Mouse (Mus musculus) liver, postnatal 0 days (tissue): ENCODE data around the gene Cox20.

Experiments used
- CTCF ChIP-seq: sonication (generic); IDR thresholded peaks from 2 replicates; pipeline ENCODE4 v1.5.1; 2016; ENCODE audit warnings: antibody characterized with exemption, low read depth
- EP300 ChIP-seq: IDR thresholded peaks from 2 replicates; pipeline ENCODE4 v1.6.1; 2016; ENCODE audit warnings: antibody characterized with exemption, low read depth, mild to moderate bottlenecking

DNA sequence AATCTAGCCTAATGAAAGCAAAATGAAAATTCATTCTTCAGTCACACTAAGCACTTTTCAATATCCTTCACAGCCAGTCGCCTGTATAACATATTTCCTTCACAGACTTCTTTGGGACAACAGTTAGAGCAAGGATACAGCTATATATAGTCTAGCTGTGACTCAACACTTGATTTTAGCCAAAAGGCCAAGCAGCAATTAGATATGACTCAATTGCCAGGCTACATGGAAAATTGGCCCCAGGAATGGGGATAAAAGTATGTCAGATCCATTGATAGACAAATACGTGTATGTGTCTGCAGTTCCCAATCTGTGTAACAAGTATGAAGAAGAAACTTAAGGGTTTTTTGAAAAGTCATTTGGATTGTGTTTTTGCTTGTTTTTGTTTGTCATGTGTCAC lies 21.3 kb downstream of the Cox20 start:
- TF ChIP-seq EP300: no peak
- TF ChIP-seq CTCF: no peak
